Mouse (Mus musculus): Measurements from ENCODE around the gene Fibcd1. TPM values are rescaled to one million over a fixed set of nuclear protein-coding genes. Genes with fewer than 3 reads are reported as not detected.

The Fibcd1 gene
- polyA plus RNA-seq, 1 experiment from 2014 or later = 5.3 TPM

Other genes with a start within 250 kb of the Fibcd1 start
- 21.0 and 25.5 TPM in 2 replicates for gene Prdm12, start 206.0 kb downstream of the Fibcd1 start, polyA plus RNA-seq (2016; fragmentation: Nextera tagmentation; extraction: Ambion mirVana)
- gene Exosc2, start 175.3 kb downstream of the Fibcd1 start, polyA plus RNA-seq (2016; fragmentation: Nextera tagmentation; extraction: Ambion mirVana) = 61.0 and 63.9 TPM in 2 replicates
- 44.1 and 47.3 TPM in 2 replicates for gene Abl1, start 157.6 kb downstream of the Fibcd1 start, polyA plus RNA-seq (2016; fragmentation: Nextera tagmentation; extraction: Ambion mirVana)
- gene Qrfp, start 35.4 kb downstream of the Fibcd1 start, polyA plus RNA-seq (2016; fragmentation: Nextera tagmentation; extraction: Ambion mirVana) = 0.09 and 0.12 TPM in 2 replicates
- gene Lamc3, start 41.3 kb upstream of the Fibcd1 start, polyA plus RNA-seq (2016; fragmentation: Nextera tagmentation; extraction: Ambion mirVana) = 13.5 and 14.5 TPM in 2 replicates
- 41.4 and 51.4 TPM in 2 replicates for gene Aif1l, start 104.1 kb upstream of the Fibcd1 start, polyA plus RNA-seq (2016; fragmentation: Nextera tagmentation; extraction: Ambion mirVana)
- gene Nup214, start 128.4 kb upstream of the Fibcd1 start, polyA plus RNA-seq (2016; fragmentation: Nextera tagmentation; extraction: Ambion mirVana) = 87.2 and 88.7 TPM in 2 replicates
- gene Fam78a, start 238.9 kb upstream of the Fibcd1 start, polyA plus RNA-seq (2016; fragmentation: Nextera tagmentation; extraction: Ambion mirVana) = 0.79 and 0.97 TPM in 2 replicates
- 8.4 and 9.9 TPM in 2 replicates for gene Plpp7, start 249.5 kb upstream of the Fibcd1 start, polyA plus RNA-seq (2016; fragmentation: Nextera tagmentation; extraction: Ambion mirVana)